Mouse (Mus musculus) gonadal fat pad, adult 2 months (tissue): ENCODE measurements around the gene Hopx. TPM values are rescaled to one million over a fixed set of nuclear protein-coding genes. Genes with fewer than 3 reads are reported as not detected.
"Not testable (repeated sequence)": the region's sequence is repeated elsewhere in the genome, so short reads cannot be mapped to it uniquely, and the experiment has no call there.

ENCODE experiments used
- DNase-seq: peaks from one replicate; pipeline ENCODE4 v3.0.0-alpha.2; 2012; ENCODE audit warnings: low read depth
- polyA plus RNA-seq: library from polyadenylated mRNA; depleted of rRNA; stranded (reverse); fragments of >200 nt; gene quantifications from 2 replicates; pipeline ENCODE4 v1.2.3, GENCODE M21; 2012

The Hopx gene
- polyA plus RNA-seq, 1 experiment: 65.9 TPM

GRCm38 (mm10) chr5:77100691-77101090 lies 14.2 kb downstream of the Hopx start:
- no peak for DNase-seq

- DNase-seq: no peak
Measured at GRCm38 (mm10) chr5:77099997-77100380, 14.9 kb downstream of the Hopx start.

GRCm38 (mm10) chr5:77099317-77099996 lies 15.5 kb downstream of the Hopx start:
- no peak for DNase-seq

GRCm38 (mm10) chr5:77098874-77099273 lies 16.0 kb downstream of the Hopx start:
- no peak for DNase-seq

GRCm38 (mm10) chr5:77097686-77098085 lies 17.2 kb downstream of the Hopx start:
- DNase-seq: no peak

- not testable (repeated sequence) for DNase-seq
Measured at GRCm38 (mm10) chr5:77096194-77096593, 18.7 kb downstream of the Hopx start.

GRCm38 (mm10) chr5:77094510-77095491 lies 20.1 kb downstream of the Hopx start:
- no peak for DNase-seq

- no peak for DNase-seq
Measured at GRCm38 (mm10) chr5:77093961-77094360, 21.0 kb downstream of the Hopx start.

- DNase-seq: no peak
Measured at GRCm38 (mm10) chr5:77092531-77092930, 22.4 kb downstream of the Hopx start.

- no peak for DNase-seq
Measured at GRCm38 (mm10) chr5:77091923-77092322, 23.0 kb downstream of the Hopx start.

- no peak for DNase-seq
Measured at GRCm38 (mm10) chr5:77090521-77091096, 24.3 kb downstream of the Hopx start.

- DNase-seq: no peak
Measured at GRCm38 (mm10) chr5:77089901-77090300, 25.0 kb downstream of the Hopx start.

- no peak for DNase-seq
Measured at GRCm38 (mm10) chr5:77089294-77089693, 25.6 kb downstream of the Hopx start.

GRCm38 (mm10) chr5:77087122-77087521 lies 27.8 kb downstream of the Hopx start:
- DNase-seq: no peak

GRCm38 (mm10) chr5:77086541-77086940 lies 28.4 kb downstream of the Hopx start:
- DNase-seq: no peak

- DNase-seq: no peak
Measured at GRCm38 (mm10) chr5:77085753-77086450, 29.0 kb downstream of the Hopx start.

- no peak for DNase-seq
Measured at GRCm38 (mm10) chr5:77084418-77084817, 30.5 kb downstream of the Hopx start.

- DNase-seq: no peak
Measured at GRCm38 (mm10) chr5:77082735-77083134, 32.2 kb downstream of the Hopx start.

GRCm38 (mm10) chr5:77080761-77081160 lies 34.2 kb downstream of the Hopx start:
- no peak for DNase-seq

- DNase-seq: no peak
Measured at GRCm38 (mm10) chr5:77075951-77076350, 39.0 kb downstream of the Hopx start.

- no peak for DNase-seq
Measured at GRCm38 (mm10) chr5:77074914-77075313, 40.0 kb downstream of the Hopx start.

- DNase-seq: no peak
Measured at GRCm38 (mm10) chr5:77073794-77074193, 41.1 kb downstream of the Hopx start.
